Mouse (Mus musculus): Measurements from ENCODE around the gene Eif5. TPM values are rescaled to one million over a fixed set of nuclear protein-coding genes. Genes with fewer than 3 reads are reported as not detected.

The Eif5 gene
- polyA plus RNA-seq, 1 experiment from 2014 or later: 389 TPM

DNA sequence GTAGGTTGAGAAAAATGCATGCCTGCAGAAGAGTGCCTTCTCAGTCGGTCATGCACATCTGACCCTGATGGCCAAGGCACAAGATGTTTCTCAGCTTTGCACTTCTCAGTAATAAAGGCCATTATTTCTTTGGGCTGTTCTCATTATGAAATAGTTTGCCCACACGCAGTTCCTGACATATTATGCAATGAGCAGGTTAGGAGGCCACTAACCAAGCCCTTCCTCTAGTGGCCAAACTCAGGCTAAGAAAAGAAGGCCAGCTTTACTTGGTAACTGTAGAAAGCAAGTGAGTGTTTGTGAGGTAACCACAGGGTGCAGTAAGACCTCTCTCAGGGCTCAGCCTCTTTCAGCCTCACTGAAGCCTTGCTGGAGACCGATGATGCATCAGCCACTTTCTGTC is 12.9 kb upstream of the Eif5 start:
- WGBS: 80% methylated on average over 3 of the region's 3 CpGs

DNA sequence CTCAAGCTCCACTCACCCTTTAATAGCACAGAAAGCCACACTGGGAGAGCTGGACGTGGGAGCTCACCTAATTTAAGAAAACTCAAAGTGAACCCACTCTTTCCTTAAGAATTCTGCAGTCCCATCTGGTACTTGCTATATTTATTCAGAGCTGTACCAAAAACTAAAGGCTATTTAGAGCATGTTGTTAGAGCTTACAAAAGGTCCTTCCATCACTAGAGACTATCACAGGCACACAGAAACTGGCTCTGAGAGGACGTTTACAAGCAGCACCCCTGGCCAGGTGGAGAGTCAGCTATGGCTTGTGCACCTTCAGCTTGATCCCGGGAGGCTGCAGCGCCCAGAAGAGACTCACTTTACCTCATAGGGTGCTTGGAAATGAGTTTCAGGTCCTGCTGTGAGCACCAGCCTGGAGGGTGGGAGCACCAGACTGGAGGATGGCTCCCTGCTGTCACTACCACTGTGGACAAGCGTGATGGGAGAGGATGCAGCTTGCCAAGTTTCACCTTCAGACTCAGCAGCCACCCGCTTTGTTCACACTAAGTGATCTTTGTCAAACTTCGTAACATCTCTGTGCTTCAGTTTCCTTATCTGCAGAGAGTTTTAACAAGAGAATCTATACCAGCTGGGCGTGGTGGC is 10.1 kb upstream of the Eif5 start:
- H3K27ac ChIP-seq (replicated peaks): no peak overlapping the region
- no peaks in the 10 kb centered on the region for H3K36me3 ChIP-seq
- H3K9ac ChIP-seq: no peak overlapping the region
- H3K4me2 ChIP-seq: no peak overlapping the region
- no peaks in the 10 kb centered on the region for H3K4me1 ChIP-seq
- no peaks in the 10 kb centered on the region for H3K9me3 ChIP-seq
- 54% methylated on average over 8 of the region's 8 CpGs for WGBS
- peaks cover 13% of the 10 kb centered on the region; the same call in 1 of the 2 replicates for H3K27me3 ChIP-seq (replicated peaks)
- no peak overlapping the region for H3K4me3 ChIP-seq
- ATAC-seq (ENCODE audit: extremely low read depth, insufficient number of reproducible peaks, low FRiP score, low TSS enrichment): no peak

More for the DNA sequence above, 12.9 kb upstream of the Eif5 start:
- no peak for ATAC-seq (ENCODE audit: extremely low read depth, insufficient number of reproducible peaks, low FRiP score, low TSS enrichment)
- H3K4me1 ChIP-seq: no peaks in the 10 kb centered on the region
- H3K27me3 ChIP-seq (replicated peaks): peaks cover 13% of the 10 kb centered on the region; the same call in 1 of the 2 replicates
- no peaks in the 10 kb centered on the region for H3K36me3 ChIP-seq
- no peak overlapping the region for H3K4me3 ChIP-seq
- no peak overlapping the region for H3K27ac ChIP-seq (replicated peaks)
- no peak overlapping the region for H3K4me2 ChIP-seq
- no peak overlapping the region for H3K9ac ChIP-seq
- peaks cover 7% of the 10 kb centered on the region; the same call in 1 of the 2 replicates for H3K9me3 ChIP-seq

DNA sequence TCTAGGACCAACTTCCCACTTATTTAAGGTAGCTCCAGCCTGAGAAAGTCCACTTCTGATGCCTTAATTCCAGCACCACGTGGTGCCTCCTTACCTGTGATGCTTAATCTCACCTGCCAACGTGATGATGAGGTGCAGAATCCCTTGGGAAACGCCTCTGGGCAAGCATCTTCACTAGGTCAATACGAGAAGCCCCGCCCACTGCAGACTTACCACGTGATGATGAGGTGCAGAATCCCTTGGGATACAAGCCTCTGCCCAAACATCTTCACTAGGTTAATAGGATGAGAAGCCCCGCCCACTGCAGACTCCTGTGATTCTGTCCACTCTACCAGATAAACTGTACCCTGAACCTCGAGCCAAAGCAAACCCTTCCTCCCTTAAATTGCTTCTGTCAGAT is 8.6 kb upstream of the Eif5 start:
- Histone ChIP-seq H3K27ac (replicated peaks) (no peak overlapping the region), H3K4me3 (no peak overlapping the region), H3K9ac (no peak overlapping the region), H3K36me3 (no peaks in the 10 kb centered on the region), H3K9me3 (no peaks in the 10 kb centered on the region), H3K4me1 (no peaks in the 10 kb centered on the region), H3K27me3 (replicated peaks) (peaks cover 13% of the 10 kb centered on the region; the same call in 1 of the 2 replicates), H3K4me2 (no peak overlapping the region)
- ATAC-seq (ENCODE audit: extremely low read depth, insufficient number of reproducible peaks, low FRiP score, low TSS enrichment): no peak
- 13% methylated on average over 8 of the region's 8 CpGs for WGBS

DNA sequence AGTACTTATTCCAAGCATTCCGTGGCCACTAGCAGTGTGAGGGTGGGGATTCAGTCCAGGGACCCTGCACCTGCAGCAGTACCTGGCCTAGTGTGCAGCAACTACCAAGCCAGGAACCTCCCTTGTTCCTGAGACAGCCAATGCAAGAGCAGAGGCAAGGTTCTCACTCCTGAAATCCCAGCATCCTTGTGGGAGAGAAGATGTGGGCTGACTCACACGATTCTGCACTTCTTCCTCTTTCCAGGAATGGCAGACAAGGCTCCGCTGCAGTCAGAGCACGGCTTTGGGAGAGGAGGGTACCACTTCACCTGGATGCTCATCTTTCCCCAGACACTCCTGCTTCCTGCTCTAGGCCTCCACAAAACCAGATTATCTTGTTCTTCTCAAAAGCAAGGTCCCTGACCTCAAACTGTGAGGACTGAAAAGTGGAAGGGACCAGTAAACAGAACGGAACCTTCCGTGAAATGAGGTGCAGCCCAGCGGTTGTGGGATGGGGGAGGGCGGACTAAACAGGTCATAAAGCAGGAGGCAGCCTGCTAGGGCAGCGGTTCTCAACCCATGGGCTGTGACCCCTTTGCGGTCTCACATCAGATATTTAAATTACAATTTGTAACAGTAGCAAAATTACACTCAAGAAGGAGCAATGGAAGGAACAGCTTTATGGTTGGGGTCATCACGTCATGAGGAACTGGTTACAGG is 4.6 kb upstream of the Eif5 start:
- Histone ChIP-seq H3K4me2 (no peak overlapping the region), H3K27ac (replicated peaks) (no peak overlapping the region), H3K4me3 (no peak overlapping the region), H3K9me3 (no peaks in the 10 kb centered on the region), H3K4me1 (peaks cover 28% of the 10 kb centered on the region), H3K27me3 (replicated peaks) (peaks cover 4% of the 10 kb centered on the region; the same call in 1 of the 2 replicates), H3K9ac (no peak overlapping the region), H3K36me3 (no peaks in the 10 kb centered on the region)
- WGBS: 60% methylated on average over 11 of the region's 11 CpGs
- ATAC-seq (ENCODE audit: extremely low read depth, insufficient number of reproducible peaks, low FRiP score, low TSS enrichment): no peak

DNA sequence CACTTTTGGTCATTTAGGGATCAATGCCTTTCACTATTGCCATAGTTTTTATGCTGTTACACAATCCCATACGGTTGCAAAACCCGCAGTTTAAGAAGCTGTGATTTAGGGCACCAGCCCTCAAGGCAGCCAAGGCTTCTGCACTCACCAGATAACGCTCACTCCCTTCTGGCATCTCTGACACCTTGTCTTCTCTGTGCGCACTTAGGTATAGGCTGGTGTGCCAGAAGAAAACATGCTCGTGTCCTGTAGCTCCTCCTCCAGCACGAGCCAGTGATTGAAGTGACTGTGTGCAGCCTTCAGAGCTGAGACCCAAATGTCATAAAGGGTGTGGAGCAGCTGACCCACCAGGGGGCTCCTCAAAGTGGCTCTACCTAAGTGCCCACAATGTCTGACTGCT is 2.5 kb upstream of the Eif5 start:
- 36% methylated on average over 6 of the region's 6 CpGs for WGBS
- ATAC-seq (ENCODE audit: extremely low read depth, insufficient number of reproducible peaks, low FRiP score, low TSS enrichment): no peak
- peaks cover 43% of the 10 kb centered on the region for H3K4me1 ChIP-seq
- H3K27ac ChIP-seq (replicated peaks): peak overlapping the region; percentile 38
- no peak overlapping the region for H3K4me3 ChIP-seq
- peaks cover 14% of the 10 kb centered on the region for H3K36me3 ChIP-seq
- no peaks in the 10 kb centered on the region for H3K9me3 ChIP-seq
- no peaks in the 10 kb centered on the region for H3K27me3 ChIP-seq (replicated peaks)
- H3K9ac ChIP-seq: no peak overlapping the region
- peak overlapping the region; percentile 1 for H3K4me2 ChIP-seq

DNA sequence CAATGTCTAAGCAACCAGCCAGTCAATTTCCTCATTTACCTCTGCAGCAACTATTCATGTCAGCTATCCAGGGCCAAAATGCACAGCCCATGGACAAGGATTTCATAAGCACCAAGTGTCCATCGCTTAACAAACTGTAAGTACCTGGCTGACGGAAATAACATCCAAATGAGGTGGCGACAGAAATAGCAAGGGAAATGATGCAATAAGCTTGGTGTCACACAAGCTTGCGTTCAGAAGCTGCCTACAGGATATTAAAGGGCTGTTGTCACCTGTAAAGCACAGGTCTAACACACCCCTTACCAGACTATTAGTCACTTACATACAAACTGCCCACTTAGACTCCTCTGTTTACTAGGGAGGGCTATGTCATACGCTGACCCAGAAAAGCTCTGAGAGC is 2.1 kb upstream of the Eif5 start:
- Histone ChIP-seq H3K27ac (replicated peaks) (peak overlapping the region; percentile 38; the same call in 1 of the 2 replicates), H3K9me3 (no peaks in the 10 kb centered on the region), H3K27me3 (replicated peaks) (no peaks in the 10 kb centered on the region), H3K9ac (peak overlapping the region; percentile 99; the same call in 1 of the 2 replicates), H3K4me3 (no peak overlapping the region), H3K4me2 (peak overlapping the region; percentile 1), H3K36me3 (peaks cover 19% of the 10 kb centered on the region), H3K4me1 (peaks cover 47% of the 10 kb centered on the region)
- WGBS: 58% methylated on average over 5 of the region's 5 CpGs
- ATAC-seq (ENCODE audit: extremely low read depth, insufficient number of reproducible peaks, low FRiP score, low TSS enrichment): no peak

DNA sequence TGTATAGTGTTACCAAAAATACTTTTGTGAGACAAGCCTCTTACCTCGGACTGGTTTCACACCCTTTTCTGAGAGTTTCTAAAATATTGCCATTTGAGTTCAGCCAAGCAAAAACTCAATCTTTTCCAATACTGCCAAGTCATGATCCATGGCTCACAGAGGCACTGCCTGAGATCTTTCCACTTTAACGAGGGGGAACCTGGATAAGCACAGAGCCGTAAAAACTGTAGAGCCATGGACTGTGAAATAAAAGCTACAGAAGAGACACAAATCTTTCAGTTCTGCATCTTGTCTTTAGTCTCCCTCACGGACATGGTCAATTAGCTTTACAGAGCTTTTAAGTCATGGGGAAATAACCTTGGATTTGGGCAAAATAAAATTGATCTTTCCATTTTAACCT is 1.1 kb upstream of the Eif5 start:
- WGBS: 38% methylated on average over 4 of the region's 4 CpGs

DNA sequence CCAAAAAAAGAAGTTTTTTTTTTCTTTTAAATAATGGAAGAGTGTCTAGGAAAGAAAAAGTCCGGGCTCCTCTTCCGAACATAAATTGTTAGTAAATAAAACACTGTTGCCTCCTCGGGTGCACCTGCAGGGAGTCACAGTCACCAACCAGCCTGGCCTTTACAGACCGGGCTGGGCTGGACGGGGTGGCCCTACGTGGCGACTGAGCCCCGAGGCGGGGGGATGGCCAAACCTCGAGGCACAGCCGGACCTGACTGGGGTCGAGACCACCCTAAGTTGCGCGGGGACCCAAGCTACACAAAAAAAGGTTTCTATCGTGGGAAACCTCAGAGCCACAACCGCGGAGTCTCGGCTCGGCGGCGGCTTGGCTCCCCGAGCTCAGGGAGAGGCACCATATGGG is 475 bp upstream of the Eif5 start:
- Histone ChIP-seq H3K4me2 (peak overlapping the region; percentile 76), H3K4me1 (peaks cover 56% of the 10 kb centered on the region), H3K9ac (peak overlapping the region; percentile 99), H3K27me3 (replicated peaks) (no peaks in the 10 kb centered on the region), H3K9me3 (no peaks in the 10 kb centered on the region), H3K4me3 (peak overlapping the region; percentile 82), H3K27ac (replicated peaks) (peak overlapping the region; percentile 88), H3K36me3 (peaks cover 35% of the 10 kb centered on the region)
- WGBS: 0% methylated on average over 22 of the region's 22 CpGs
- ATAC-seq (ENCODE audit: extremely low read depth, insufficient number of reproducible peaks, low FRiP score, low TSS enrichment): no peak; the same call in 1 of the 2 replicates

More for the DNA sequence above, 1.1 kb upstream of the Eif5 start:
- ATAC-seq (ENCODE audit: extremely low read depth, insufficient number of reproducible peaks, low FRiP score, low TSS enrichment): no peak
- H3K9ac ChIP-seq: peak overlapping the region; percentile 99
- peaks cover 29% of the 10 kb centered on the region for H3K36me3 ChIP-seq
- H3K4me1 ChIP-seq: peaks cover 56% of the 10 kb centered on the region
- H3K4me2 ChIP-seq: peak overlapping the region; percentile 76
- peak overlapping the region; percentile 82 for H3K4me3 ChIP-seq
- H3K27ac ChIP-seq (replicated peaks): peak overlapping the region; percentile 30; the same call in 1 of the 2 replicates
- H3K9me3 ChIP-seq: no peaks in the 10 kb centered on the region
- H3K27me3 ChIP-seq (replicated peaks): no peaks in the 10 kb centered on the region

DNA sequence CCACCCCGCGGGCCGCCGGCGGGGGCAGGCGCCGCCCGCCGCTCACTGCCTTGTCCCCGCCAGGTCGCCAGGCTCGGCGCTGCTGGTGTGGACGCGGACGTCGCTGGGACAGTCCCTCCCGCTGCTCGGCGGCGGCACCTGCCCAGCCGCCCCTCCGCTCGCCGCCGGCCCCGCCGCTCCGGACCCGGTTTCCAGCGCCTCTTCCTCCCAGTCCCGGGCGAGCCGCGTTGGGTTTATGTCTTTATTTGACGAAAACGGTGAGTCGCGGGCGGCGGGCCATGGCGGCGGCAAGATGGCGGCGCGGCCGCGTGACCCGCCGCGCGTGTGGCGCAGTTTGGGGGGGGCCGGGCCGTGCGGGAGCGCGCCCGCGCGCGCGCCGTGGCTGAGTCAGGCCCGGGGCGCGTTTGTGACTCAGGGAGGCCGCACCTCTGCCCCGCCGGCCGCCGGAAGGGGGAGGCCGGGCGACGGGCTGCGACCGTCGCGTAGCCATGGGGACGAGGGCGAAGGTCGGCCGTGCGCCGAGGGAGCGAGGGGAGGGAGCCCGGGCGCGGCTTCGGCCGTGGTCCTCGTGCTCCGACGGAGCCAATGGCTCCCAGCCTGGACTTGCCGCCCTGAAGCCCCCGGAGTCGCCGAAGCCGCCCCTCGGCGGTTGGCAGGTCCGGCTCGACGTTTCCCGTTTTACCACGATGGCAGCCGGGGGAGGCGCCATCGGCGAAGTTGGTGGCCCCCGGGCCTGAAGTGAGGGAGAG is 650 bp downstream of the Eif5 start:
- under 1% methylated on average over 100 of the region's 111 CpGs for WGBS
- ATAC-seq (ENCODE audit: extremely low read depth, insufficient number of reproducible peaks, low FRiP score, low TSS enrichment): peak; percentile 78

DNA sequence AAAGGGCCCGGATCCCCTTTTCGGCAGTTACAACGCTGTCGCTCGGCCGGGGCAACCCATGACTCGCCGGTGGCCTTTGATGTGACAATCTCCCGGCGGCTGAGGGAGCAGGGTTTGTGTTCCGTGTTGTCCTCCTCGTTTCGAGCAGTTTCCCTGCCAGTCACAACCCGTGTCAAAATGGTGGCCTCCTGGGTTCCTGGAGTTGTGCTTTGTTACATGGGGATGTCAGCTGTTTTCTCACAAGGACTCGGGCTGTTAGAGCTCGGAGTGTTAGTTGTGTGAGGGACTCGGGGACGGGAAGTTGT is 1.2 kb downstream of the Eif5 start:
- no peaks in the 10 kb centered on the region for H3K27me3 ChIP-seq (replicated peaks)
- H3K9ac ChIP-seq: peak overlapping the region; percentile 99
- H3K4me3 ChIP-seq: peak overlapping the region; percentile 82
- H3K27ac ChIP-seq (replicated peaks): peak overlapping the region; percentile 98
- peaks cover 51% of the 10 kb centered on the region for H3K36me3 ChIP-seq
- no peaks in the 10 kb centered on the region for H3K9me3 ChIP-seq
- peaks cover 56% of the 10 kb centered on the region for H3K4me1 ChIP-seq
- peak overlapping the region; percentile 93 for H3K4me2 ChIP-seq
- WGBS: under 1% methylated on average over 18 of the region's 18 CpGs
- ATAC-seq (ENCODE audit: extremely low read depth, insufficient number of reproducible peaks, low FRiP score, low TSS enrichment): no peak

More for the DNA sequence above, 650 bp downstream of the Eif5 start:
- peaks cover 46% of the 10 kb centered on the region for H3K36me3 ChIP-seq
- no peaks in the 10 kb centered on the region for H3K27me3 ChIP-seq (replicated peaks)
- peak overlapping the region; percentile 99 for H3K9ac ChIP-seq
- peaks cover 56% of the 10 kb centered on the region for H3K4me1 ChIP-seq
- peak overlapping the region; percentile 93 for H3K4me2 ChIP-seq
- no peaks in the 10 kb centered on the region for H3K9me3 ChIP-seq
- peak overlapping the region; percentile 98 for H3K27ac ChIP-seq (replicated peaks)
- peak overlapping the region; percentile 82 for H3K4me3 ChIP-seq

DNA sequence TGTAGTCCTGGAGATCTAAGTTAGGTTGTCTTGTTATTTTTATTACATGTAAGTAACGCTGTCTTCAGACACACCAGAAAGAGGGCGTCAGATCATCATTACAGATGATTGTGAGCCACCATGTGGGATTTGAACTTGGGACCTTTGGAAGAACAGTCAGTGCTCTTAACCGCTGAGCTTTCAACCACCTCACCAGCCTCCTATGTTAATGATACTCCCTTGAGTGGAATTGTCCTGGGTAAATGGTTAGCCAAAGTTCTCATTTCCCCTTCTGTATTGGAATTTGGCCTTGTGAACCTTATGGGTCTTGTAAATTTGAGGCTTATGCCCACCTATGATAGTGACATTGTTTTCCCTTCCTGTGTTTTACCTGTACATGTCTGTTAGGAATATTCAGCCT is 9.3 kb downstream of the Eif5 start:
- 84% methylated on average over 3 of the region's 3 CpGs for WGBS
- no peaks in the 10 kb centered on the region for H3K27me3 ChIP-seq (replicated peaks)
- H3K36me3 ChIP-seq: peaks cover 65% of the 10 kb centered on the region
- no peak overlapping the region for H3K4me2 ChIP-seq
- H3K4me1 ChIP-seq: no peaks in the 10 kb centered on the region
- no peak overlapping the region for H3K27ac ChIP-seq (replicated peaks)
- no peak overlapping the region for H3K9ac ChIP-seq
- H3K4me3 ChIP-seq: no peak overlapping the region
- H3K9me3 ChIP-seq: no peaks in the 10 kb centered on the region
- no peak for ATAC-seq (ENCODE audit: extremely low read depth, insufficient number of reproducible peaks, low FRiP score, low TSS enrichment)

All from heart, embryonic 13.5 days (tissue).